Mouse (Mus musculus) testis, adult 2 months (tissue): ENCODE data around the gene Ripk4.

ENCODE experiments used
- CTCF ChIP-seq: fragments of 200-500 bp; IDR thresholded peaks from 2 replicates; pipeline ENCODE4 v1.5.1; 2012; ENCODE audit warnings: low read depth, mild to moderate bottlenecking, inconsistent platforms, low read length, moderate library complexity; ENCODE audit not compliant: control insufficient read depth, insufficient read depth, insufficient replicate concordance
- POLR2A ChIP-seq: fragments of 200-500 bp; IDR thresholded peaks from 2 replicates; pipeline ENCODE4 v1.6.1; 2012; ENCODE audit warnings: low read depth, mild to moderate bottlenecking, inconsistent platforms, low read length, moderate library complexity; ENCODE audit not compliant: control insufficient read depth

DNA sequence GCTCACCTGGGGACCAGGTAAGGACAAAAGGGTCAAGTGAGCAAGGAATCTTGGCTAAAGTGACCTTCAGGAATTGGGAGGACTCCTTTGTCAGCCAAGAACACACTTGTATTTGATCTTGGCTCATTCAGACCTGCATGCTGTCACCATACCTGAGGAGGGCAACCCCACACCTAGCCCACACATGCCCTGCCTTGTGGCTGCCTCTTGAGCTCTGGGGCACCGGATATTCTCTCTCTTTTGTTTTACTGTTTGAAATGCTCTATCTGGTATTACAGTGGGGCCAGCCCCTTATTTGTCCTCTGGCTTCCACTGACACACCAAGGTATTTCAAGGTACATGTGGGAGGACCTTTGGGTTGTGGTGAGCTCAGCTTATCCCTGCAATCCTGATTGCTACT, 43.5 kb downstream of the Ripk4 start:
- no peak for TF ChIP-seq CTCF
- no peak for TF ChIP-seq POLR2A
